Mouse (Mus musculus): ENCODE results near the gene Gtf3a.

- TF ChIP-seq GATA1 (IDR thresholded peaks at IDR 0.05; ENCODE audit: borderline replicate concordance, low read length) (no peak), FLI1 (IDR thresholded peaks at IDR 0.05; ENCODE audit: low read length) (no peak)
Measured at GRCm38 (mm10) chr5:146940219-146940618, 8.2 kb upstream of the Gtf3a start.

Measured in megakaryocyte, embryonic 14.5 days (primary cell).